Mouse (Mus musculus): ENCODE data around the gene Il19.

DNA sequence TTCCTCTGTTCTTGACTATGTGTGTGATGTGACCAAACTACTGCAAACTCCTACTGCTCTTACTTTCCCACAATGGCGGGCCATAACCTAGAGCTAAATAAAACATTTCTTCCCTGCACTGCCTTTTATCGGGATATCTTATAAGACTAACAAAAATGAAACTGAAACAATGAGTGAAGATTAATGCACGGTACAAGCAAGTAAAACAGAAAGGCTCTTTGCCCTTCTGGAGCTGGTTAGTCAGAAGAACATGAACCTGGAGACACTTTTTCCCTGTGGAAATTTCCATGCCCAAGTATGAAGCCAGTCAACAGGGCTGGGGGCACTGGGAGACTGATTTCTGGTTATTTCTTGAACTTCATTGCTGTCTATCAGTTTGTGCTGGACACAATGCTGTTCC, 49.4 kb upstream of the Il19 start:
- no peak for TF ChIP-seq CTCF (conservative IDR thresholded peaks at IDR 0.05; ENCODE audit: low read length)
- no peak for TF ChIP-seq NANOG (IDR thresholded peaks at IDR 0.05; ENCODE audit: borderline replicate concordance, low read length)
- no peak for TF ChIP-seq POU5F1 (IDR thresholded peaks at IDR 0.05; ENCODE audit: borderline replicate concordance, low read length)

Data from E14TG2a.4 (cell line).